Mouse (Mus musculus): ENCODE data around the gene Pde4c.

The Pde4c gene

GRCm38 (mm10) chr8:70790846-70791245 lies 67.3 kb downstream of the Pde4c start:
- no peak for DNase-seq

GRCm38 (mm10) chr8:70791294-70791701 lies 67.8 kb downstream of the Pde4c start:
- DNase-seq: peak in 1 of 2 experiments; percentile 32

DNA sequence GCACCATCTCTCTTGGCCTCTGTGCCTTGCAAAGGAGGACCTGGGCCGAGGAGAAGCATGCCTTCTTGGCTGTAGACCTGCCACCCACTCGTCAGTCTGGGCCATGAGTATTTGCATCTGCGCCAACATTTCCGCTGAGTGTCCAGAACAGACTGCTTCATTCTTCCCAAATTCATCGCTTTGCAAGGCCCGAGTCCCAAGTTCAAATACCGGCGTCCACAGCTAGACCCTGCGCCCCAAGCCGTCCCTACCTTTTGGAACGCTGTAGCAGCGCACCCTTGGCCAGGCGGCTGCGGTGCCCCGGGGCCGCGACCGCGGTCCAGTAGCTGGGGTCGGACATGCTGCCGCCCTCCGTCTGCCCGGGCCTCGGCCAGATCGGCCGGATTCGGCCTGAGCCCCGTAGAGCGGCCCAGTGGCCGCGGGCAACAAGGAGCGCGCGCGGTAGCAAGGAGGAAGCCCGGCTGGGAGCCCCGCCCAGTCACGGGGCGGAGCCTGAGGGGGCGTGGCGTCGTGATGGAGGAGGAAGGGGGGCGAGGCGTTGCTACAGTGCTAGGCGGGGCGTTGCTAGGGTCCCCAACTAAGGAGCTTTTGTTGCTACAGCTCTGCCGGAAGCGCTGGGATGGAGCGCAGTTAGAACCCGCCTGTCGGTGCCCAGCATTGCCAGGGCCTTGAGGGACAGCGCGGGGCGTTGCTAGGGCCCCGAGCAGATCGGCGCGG lies 68.6 kb downstream of the Pde4c start:
- peak; percentile 88 to 94 for DNase-seq

GRCm38 (mm10) chr8:70792700-70793099 lies 69.2 kb downstream of the Pde4c start:
- peak in 1 of 2 experiments; percentile 80 for DNase-seq

- DNase-seq: no peak
Measured at GRCm38 (mm10) chr8:70794215-70794614, 70.7 kb downstream of the Pde4c start.

- DNase-seq: no peak
Measured at GRCm38 (mm10) chr8:70795370-70795769, 71.8 kb downstream of the Pde4c start.

- no peak for DNase-seq
Measured at GRCm38 (mm10) chr8:70796403-70797080, 73.0 kb downstream of the Pde4c start.

GRCm38 (mm10) chr8:70797081-70798070 lies 73.9 kb downstream of the Pde4c start:
- peak; percentile 78 to 88 for DNase-seq

DNA sequence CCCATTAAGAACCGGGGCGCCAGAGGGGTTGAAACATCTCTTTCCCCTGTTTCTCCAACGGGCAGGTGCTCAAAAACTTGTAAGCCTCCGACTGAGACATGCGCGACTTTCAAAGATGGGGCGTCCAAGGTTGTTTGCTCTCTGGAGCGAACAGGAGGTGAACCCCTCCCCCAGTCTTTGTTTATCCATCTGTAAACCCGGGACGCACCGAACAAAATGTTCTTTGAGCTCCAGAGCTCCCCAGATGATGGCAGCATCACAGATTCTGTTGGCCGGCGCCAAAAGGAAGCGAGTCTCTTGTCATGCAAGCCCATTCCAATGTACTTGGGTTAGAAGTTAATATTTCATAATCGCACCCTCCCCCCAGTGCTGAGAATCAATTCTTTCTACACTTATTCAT lies 74.8 kb downstream of the Pde4c start:
- DNase-seq: no peak

DNA sequence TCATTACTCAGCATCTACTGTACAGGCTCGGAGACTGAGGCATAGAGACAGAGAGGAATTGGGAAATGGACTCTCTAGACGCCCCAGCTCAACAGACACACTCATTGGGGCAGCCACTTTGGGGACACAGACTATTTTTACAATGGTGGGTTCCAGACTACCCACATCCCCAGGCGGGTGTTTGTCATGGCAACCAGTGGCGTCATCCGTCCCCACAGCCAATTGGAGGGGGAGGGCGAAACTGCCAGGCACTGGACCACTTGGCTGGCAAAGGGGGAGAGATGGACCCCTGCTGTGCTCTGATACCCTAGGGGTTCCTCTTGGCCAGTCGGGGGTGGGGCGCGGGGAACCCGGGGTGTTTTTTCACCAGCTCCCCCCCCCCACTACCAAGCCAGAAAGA lies 77.1 kb downstream of the Pde4c start:
- no peak for DNase-seq
